Mouse (Mus musculus): ENCODE measurements around the gene Ldlrad1.
A peak's percentile ranks its signal among the peaks of the same experiment; 100 is the strongest.

The Ldlrad1 gene

DNA sequence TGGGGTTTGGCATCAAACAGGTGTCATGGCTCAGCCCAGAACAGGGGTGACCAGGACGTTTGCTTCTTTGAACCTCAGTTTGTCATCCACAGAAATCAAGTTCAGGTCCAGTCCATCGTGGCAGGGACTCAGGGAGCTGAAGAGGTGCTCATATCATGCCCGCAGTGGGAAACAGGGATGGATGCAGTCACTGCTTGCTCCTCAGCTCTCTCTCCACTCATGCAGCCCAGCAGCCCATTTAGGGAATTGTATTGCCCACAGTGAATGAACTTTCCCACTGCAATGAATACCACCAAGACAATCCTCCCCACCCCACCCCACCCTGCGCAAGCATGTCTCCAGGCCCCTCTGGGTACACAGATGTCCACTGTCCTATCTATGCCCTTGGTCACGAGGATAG is 3.0 kb downstream of the Ldlrad1 start:
- DNase-seq (ENCODE audit: low spot score): no peak

DNA sequence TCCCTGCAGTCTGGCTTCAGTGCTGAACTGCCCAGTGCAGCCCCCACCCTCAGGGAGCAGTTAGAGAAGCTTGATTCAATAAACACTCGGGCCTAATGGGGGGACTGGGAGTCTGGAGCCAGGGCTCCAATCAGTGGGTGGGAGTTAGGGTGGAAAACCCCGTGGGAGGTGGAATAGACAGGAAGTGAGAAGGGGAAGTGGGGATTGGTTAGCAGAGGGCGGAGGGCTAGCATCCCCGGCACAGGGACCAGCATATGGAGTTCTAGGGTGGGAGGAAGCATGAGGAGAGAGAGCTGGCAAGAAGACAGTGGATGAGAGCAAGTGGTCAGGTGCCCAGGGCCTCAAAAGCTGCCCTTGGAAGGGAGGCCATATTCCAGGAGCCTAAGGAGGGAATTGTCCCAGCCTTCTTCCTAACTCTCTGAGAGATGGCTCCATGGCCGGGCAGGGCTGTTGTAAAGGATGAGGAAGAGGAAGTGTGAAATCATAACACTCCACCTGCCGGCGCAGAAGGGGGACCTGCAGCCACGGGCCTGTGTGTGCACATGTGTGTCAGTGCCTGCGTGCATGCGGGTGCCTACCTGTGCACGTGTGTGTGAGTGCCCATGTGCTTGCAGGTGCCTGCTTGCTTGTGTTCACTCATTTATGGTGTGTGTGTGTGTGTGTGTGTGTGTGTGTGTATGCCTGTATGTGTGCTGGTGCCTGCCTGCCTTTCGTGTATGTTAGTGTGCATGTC is 4.5 kb downstream of the Ldlrad1 start:
- DNase-seq (ENCODE audit: low spot score): no peak

- DNase-seq (ENCODE audit: low spot score): no peak
Observed at GRCm38 (mm10) chr4:107217574-107217973, 8.6 kb downstream of the Ldlrad1 start.

- DNase-seq (ENCODE audit: low spot score): no peak
Observed at GRCm38 (mm10) chr4:107221524-107221923, 12.5 kb downstream of the Ldlrad1 start.

DNA sequence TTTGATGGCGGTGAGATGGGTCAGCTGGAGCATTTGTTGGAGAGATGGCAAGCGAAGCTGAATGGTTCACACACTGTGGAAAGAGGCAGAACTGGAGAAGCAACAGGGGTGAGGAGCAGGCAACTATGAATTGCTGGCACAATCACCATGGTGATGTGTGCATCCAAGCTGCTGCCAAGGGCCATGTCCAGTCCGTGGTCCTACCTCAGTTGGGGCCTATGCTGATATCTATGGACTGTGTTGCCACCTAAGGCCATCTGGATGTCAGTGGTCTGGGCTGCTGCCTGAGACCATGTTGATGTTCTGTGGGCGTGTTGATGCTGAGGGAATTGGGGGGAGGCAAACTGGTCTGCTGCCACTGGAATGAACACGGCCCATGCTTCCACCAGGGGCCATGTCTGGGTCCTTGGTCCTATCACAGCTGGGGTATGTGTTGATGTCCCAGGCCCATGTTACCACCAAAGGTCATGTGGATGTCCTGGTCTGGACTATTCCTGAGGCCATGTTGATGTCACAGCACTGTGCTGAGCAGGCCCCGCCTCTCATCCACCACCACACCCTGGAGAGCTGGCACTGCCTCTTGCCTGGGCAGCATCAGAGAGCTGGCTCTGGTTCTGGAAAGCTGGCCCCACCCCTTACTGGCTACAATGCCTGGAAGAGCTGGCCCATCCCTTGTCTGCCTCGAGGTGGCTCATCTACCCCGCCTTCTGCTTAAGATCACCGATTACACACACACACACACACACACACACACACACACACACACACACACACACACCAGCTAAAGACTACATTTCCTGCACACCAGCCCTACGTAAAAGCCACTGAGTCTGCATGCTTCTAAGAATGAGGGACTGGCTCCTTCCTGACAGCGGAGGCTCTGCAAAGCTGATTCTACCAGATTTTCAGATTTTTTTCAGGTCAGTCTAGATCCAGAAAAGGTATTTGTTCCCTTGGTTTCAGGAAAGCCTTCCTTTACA is 14.5 kb downstream of the Ldlrad1 start:
- peak; percentile 34 for DNase-seq (ENCODE audit: low spot score)

GRCm38 (mm10) chr4:107226313-107226712 is 17.3 kb downstream of the Ldlrad1 start:
- no peak for DNase-seq (ENCODE audit: low spot score)

GRCm38 (mm10) chr4:107232219-107232618 is 23.2 kb downstream of the Ldlrad1 start:
- DNase-seq (ENCODE audit: low spot score): no peak

GRCm38 (mm10) chr4:107238253-107238652 is 29.3 kb downstream of the Ldlrad1 start:
- DNase-seq (ENCODE audit: low spot score): no peak

DNA sequence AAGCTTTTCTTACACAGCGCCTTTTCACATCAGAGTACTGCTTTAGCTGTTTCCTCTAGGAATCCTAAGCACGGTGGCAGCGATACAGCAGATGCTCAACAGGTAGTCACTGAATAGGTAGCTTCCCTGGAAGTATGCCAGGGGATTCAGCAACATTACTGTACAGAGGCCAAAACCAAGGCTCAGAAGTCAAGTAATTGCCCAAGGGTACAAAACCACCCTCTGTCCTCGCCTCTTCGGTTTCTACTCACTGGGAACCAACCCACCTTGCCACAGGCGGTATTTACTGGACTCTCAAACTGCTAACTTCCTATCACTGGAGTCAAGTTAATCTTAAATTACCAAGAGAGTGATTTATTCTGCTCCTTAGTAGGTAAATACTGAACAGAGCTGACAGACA is 31.2 kb downstream of the Ldlrad1 start:
- DNase-seq (ENCODE audit: low spot score): no peak

- DNase-seq (ENCODE audit: low spot score): no peak
Observed at GRCm38 (mm10) chr4:107243365-107244333, 34.7 kb downstream of the Ldlrad1 start.

DNA sequence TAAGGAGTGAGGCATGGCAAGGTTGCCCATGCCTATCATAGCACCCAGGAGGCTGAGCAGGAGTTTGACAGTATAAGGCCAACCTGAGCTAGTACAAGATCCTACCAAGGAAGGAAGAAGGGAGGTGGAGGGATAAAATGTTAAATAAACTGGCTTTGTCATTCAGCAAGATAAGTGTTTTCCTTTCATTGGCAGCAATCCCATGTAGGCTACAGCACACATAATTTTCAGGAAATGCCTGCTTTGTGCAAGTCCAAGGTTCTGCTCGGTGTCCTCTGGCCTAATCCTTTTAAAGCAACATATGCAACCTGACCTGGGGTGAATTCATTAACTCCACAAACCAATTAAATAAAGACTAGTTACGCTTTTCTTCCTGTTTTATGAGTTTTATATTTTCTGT is 36.4 kb downstream of the Ldlrad1 start:
- DNase-seq (ENCODE audit: low spot score): no peak

DNA sequence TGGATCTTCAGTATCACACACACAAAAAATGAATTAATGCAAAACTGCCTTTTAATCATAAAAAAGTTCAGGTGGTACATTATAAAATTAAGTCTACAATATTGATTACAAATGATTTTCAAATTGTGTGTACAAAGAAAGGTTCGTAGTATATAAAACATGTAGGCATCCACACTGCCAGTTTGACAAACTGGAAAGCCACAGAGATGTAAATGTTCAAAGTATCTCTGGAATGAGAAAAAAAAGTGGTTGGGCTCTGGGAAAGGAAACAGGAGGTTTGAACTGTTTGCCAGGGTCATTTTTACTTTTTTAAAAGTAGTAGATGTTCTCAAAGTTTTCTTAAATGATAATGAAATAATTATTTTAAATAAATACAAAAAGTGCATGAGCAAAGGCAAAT is 37.1 kb downstream of the Ldlrad1 start:
- no peak for DNase-seq (ENCODE audit: low spot score)

DNA sequence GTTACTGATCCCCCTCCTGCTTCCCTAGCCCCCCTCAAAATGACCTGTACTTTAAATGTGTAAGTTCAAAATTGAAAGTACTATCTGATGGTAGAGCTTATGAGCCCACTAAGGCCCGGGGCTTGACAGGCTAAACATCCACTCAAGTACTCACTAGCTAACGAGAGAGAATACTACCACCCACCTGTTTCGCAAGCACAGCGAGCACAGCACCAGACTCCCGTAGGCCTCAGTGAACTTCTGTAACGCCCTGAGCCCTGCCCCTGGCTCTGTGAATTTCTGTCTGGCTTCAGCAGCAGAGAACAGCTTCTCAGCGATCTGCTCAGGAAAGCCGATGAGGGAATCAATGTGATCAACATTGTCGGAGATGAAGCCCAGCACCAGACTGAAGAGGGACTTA is 38.1 kb downstream of the Ldlrad1 start:
- no peak for DNase-seq (ENCODE audit: low spot score)

DNA sequence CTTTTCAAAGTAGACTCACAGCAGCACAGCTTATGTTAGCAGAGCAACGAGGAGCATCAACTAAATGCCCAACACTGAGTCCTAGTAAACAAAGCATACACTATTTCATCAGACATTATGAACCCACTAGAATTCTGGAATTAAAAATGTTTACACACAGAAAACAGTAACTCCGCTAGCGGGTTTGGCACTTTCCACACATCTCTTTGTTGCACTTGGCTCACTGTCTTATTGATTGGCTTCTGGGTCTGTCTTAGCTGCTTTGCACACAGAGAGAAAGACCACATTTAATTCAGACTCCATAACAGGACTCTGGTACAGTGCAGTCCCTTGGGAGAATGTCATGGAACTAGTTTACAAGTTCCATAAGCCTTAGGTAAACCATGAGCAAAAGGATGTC is 39.1 kb downstream of the Ldlrad1 start:
- DNase-seq (ENCODE audit: low spot score): no peak

- DNase-seq (ENCODE audit: low spot score): no peak
Observed at GRCm38 (mm10) chr4:107249471-107249870, 40.5 kb downstream of the Ldlrad1 start.

DNA sequence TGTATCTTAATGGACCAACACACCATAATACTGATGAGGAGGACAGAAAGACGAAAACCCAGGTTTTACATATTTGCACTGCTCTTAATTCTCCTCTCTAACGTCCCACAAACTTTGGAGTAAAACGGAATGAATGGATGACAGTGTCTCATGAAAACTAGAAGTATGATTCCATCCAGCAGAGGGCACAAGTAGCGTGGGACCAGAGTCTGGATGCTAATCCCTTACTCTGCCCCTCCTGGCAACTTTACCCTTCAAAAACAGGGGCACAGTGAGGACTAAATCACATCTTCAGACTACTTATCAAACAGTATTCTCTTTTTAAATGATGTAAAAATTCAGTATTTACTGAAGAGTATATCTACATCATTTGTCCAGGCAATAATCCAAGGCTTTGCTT is 41.5 kb downstream of the Ldlrad1 start:
- DNase-seq (ENCODE audit: low spot score): peak; percentile 20

GRCm38 (mm10) chr4:107252522-107252921 is 43.5 kb downstream of the Ldlrad1 start:
- no peak for DNase-seq (ENCODE audit: low spot score)

DNA sequence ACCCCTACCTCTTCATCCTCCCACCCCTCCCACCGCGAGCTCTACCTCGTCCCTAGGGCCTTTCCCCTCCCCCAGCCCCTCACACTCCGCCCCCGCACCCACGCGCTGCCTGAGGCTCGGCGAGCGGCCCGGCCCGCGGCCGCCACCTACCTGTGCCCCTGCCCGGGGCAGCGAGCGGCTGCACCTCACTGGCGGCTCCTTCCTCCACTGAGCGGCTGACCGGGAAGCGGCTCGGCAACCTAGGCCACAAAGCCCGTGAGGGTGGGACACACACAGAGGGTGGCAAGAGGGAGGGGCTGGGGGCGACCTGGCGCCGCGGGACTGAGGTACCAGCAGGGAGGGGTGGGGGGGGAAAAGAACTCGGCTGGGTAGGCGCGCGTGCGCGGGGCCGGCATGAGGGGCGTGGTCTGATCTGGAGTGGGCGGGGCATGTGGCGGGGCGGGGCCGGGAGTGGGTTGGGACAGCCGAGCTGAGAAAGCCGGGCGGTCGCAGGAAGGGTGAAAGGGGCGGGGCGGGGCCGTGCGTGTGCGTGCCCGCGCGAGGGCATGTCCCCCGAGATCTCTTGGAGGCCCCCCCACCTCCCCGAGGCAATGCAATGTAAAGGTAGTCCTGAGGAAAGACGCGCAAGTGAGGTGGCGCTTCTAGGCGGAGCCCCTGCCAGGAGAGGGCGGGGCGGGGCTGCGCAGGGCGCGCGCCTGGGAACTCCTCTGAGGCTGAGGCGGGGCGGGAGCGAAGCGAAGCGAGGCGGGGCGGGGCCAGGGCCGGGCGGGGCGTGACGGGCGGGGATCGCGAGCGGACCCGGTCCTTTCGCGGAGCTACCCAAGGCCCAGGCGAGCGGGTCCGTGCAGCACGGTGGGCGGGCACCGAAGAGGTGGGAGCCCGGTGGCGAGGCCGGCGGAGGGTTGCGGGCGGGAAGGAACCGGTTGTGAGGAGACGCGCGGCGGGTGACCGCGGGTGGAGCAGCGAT is 44.4 kb downstream of the Ldlrad1 start, which contains the start of the genes Lrrc42 and Hspb11:
Lrrc42 (minus strand) TSS at position 408 of the 967 bp plus-strand sequence.
Hspb11 (plus strand) TSS at position 469 of the 967 bp plus-strand sequence.
- DNase-seq (ENCODE audit: low spot score): peak; percentile 91

DNA sequence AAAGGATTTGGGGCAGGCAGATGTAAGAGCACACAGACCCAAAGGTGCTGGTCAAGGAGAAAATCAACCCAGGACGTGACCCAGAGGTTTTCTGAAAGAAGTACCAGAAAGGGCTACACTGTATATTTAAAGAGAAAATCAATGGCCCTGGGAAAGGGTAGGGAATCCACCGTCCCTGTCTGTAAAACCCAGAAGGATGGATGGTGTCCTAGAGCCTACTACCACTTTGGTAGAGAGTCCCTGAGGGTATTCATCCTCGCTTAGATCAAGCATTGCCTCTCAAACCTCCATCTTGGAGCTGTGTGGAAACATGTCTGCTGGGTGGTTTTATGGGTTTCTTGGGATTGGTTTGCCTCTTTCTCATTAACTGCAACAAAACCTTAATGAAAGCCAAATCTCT is 45.4 kb downstream of the Ldlrad1 start:
- DNase-seq (ENCODE audit: low spot score): no peak

DNA sequence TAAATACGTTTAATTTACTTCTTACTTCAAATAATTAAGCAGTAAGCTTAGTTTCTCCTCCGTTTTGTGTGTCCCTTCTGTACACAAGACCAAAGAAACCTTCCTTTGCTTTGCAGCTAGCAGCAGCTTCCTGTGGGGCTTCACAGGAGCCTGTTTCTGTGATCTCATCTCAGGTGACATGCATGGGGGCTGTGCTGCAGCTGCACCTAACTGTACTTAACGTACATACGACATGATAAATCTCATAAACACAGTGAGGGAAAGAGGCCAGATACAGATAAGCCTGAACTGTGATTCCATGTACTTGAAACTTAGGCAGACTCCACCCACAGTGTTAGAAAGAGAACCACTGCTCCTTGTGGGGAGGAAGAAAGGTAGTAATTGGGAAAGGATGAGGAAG is 51.0 kb downstream of the Ldlrad1 start:
- no peak for DNase-seq (ENCODE audit: low spot score)
